Mouse (Mus musculus): ENCODE measurements around the gene Myt1l.

- no peak for TF ChIP-seq POLR2A (IDR thresholded peaks at IDR 0.05; ENCODE audit: extremely low read depth, insufficient read depth, low read length)
- TF ChIP-seq CTCF (IDR thresholded peaks at IDR 0.05; ENCODE audit: low read depth, low read length), result peak; percentile 56
These were observed 398.7 kb downstream of the Myt1l start for GRCm38 (mm10) chr12:29926896-29927295.

All from liver, adult 2 months (tissue).